Mouse (Mus musculus) limb, embryonic 11.5 days (tissue): ENCODE data around the gene Med20. TPM values are rescaled to one million over a fixed set of nuclear protein-coding genes. Genes with fewer than 3 reads are reported as not detected.
A peak's percentile ranks its signal among the peaks of the same experiment; 100 is the strongest.
"Not testable (repeated sequence)": the region's sequence is repeated elsewhere in the genome, so short reads cannot be mapped to it uniquely, and the experiment has no call there.

ENCODE experiments used
- ATAC-seq: fragments of 200-750 bp; cut with Nextera tagmentation; 2 replicates; pipeline ENCODE4 v1.8.0; 2017; ENCODE audit warnings: low read depth; ENCODE audit not compliant: insufficient number of reproducible peaks, low FRiP score, low TSS enrichment
- DNase-seq: peaks from one replicate; pipeline ENCODE4 v3.0.0-alpha.2; 2015; ENCODE audit warnings: low spot score
- H3K27ac ChIP-seq: fragments of 300-500 bp; sonication (generic); replicated peaks from 2 replicates; pipeline ENCODE4 v1.5.1; 2014; ENCODE audit warnings: low read depth, mild to moderate bottlenecking, low read length
- H3K27me3 ChIP-seq: fragments of 300-500 bp; sonication (generic); 2 replicates; pipeline ENCODE4 v1.6.1; 2014; ENCODE audit warnings: mild to moderate bottlenecking, low read length, mixed read lengths; ENCODE audit not compliant: control insufficient read depth, insufficient read depth
- H3K36me3 ChIP-seq: fragments of 300-500 bp; sonication (generic); 2 replicates; pipeline ENCODE4 v1.6.1; 2014; ENCODE audit warnings: mild to moderate bottlenecking, low read length, moderate library complexity, mixed read lengths; ENCODE audit not compliant: control insufficient read depth, insufficient read depth
- H3K4me1 ChIP-seq: fragments of 300-500 bp; sonication (generic); 2 replicates; pipeline ENCODE4 v1.6.1; 2014; ENCODE audit warnings: low read length, mixed read lengths; ENCODE audit not compliant: control insufficient read depth, insufficient read depth
- H3K4me2 ChIP-seq: fragments of 300-500 bp; sonication (generic); 2 replicates; pipeline ENCODE4 v1.6.1; 2014; ENCODE audit warnings: low read depth, mild to moderate bottlenecking, moderate library complexity; ENCODE audit not compliant: severe bottlenecking
- H3K4me3 ChIP-seq: fragments of 300-500 bp; sonication (generic); 2 replicates; pipeline ENCODE4 v1.5.1; 2014; ENCODE audit warnings: low read depth, low read length
- H3K9ac ChIP-seq: fragments of 300-500 bp; sonication (generic); 2 replicates; pipeline ENCODE4 v1.6.1; 2014; ENCODE audit warnings: mild to moderate bottlenecking, low read length
- H3K9me3 ChIP-seq: fragments of 300-500 bp; sonication (generic); 2 replicates; pipeline ENCODE4 v1.6.1; 2016; ENCODE audit warnings: low read length; ENCODE audit not compliant: control insufficient read depth
- WGBS: fragments of 180-500 bp; shearing (Covaris S2); extraction: QIAGEN DNeasy Blood & Tissue Kit; methylation state at CpG from one replicate; pipeline ENCODE4 v1.1.7; 2014; 5-methylcytosine and 5-hydroxymethylcytosine counted together
- polyA plus RNA-seq: library from polyadenylated mRNA; unstranded; fragments of >200 nt; fragmentation: Nextera tagmentation; extraction: Ambion mirVana; gene quantifications from 2 replicates; pipeline ENCODE4 v1.2.1, GENCODE M21; 2014

The Med20 gene
- polyA plus RNA-seq, 1 experiment from 2014 or later: 50.4 TPM

DNA sequence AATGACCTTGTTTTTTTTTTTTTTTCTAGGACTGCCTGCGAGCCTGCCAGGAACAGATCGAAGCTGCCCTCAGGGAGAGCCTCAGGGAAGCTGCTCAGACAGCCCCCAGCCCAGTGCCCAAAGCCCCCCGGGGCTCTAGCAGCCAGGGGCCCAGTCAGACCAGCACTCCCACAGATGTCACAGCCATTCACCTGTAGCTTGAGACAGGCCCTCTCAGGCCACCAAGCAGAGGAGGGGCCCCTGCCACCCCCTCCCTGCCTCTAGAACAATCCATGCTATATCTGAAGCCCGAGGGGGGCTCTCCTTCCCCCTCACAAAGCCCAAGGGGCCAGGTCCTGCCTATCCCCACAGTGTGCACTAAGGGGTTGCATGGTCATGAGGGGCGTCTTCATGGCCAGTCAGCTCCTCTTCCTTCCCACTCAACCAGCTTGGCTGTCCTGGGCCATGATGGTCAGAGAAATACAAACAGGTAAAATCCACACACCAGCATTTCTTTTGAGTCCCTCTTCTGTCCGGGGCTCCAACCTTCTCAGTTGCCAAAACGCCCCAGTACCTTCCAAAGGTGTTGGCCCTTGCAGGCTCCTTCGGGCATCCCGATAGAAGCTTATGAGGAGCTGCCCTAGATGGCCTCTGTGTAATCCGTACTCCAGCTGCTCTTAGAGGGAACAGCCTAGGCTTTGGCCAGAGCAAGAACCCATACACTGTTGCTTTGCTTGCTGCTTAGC lies 12.6 kb upstream of the Med20 start:
- not testable (repeated sequence) for H3K27ac ChIP-seq, H3K9ac ChIP-seq, H3K4me2 ChIP-seq, H3K4me3 ChIP-seq, H3K9me3 ChIP-seq, DNase-seq, H3K27me3 ChIP-seq, ATAC-seq
- H3K4me1 ChIP-seq: peaks cover 24% of the 10 kb centered on the region
- WGBS: 87% methylated on average over 10 of the region's 10 CpGs
- peaks cover 16% of the 10 kb centered on the region; the same call in 1 of the 2 replicates for H3K36me3 ChIP-seq

DNA sequence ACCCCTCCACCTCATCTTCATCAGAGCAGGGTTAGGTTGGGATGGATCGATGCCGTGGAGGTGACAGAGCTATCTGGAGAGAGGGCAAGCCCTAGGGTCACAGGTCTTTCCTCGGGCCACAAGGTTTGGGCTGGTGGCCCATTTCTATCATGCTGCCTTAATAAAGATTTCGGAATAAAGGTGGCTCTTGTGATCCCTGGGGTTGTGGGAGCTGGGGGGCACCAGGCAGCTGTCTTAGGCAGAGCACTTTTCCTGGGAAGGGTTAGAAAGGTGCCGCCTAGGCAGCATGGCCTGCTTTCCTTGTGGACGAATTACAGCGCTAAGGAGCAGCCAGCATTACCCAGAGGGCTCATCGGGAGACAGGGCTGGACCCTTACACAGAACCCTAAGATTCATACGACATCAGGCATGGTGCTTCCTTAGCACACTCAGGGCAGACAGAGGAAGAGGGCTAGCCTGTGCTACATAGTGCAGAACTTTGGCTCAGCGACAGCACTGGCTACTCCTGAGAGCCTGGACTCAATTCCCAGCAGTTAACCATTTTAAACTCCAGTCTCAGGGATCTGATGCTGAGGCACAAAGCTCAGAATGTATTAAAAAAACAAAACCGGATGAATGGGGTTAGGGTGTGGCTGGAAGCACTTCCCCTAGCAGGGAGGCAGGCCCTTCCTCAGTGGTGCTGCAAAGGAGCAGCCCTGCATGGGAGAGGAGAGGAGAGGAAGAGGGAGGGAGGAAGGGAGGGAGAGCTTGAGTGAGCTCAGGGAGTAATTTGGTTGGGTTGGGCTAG lies 11.7 kb upstream of the Med20 start:
- Histone ChIP-seq H3K4me2 (no peak overlapping the region), H3K9me3 (no peaks in the 10 kb centered on the region), H3K4me1 (peaks cover 24% of the 10 kb centered on the region), H3K27ac (no peak overlapping the region), H3K9ac (no peak overlapping the region), H3K27me3 (no peaks in the 10 kb centered on the region), H3K4me3 (no peak overlapping the region), H3K36me3 (peaks cover 23% of the 10 kb centered on the region)
- ATAC-seq (no peak), DNase-seq (no peak)
- 79% methylated on average over 11 of the region's 11 CpGs for WGBS

DNA sequence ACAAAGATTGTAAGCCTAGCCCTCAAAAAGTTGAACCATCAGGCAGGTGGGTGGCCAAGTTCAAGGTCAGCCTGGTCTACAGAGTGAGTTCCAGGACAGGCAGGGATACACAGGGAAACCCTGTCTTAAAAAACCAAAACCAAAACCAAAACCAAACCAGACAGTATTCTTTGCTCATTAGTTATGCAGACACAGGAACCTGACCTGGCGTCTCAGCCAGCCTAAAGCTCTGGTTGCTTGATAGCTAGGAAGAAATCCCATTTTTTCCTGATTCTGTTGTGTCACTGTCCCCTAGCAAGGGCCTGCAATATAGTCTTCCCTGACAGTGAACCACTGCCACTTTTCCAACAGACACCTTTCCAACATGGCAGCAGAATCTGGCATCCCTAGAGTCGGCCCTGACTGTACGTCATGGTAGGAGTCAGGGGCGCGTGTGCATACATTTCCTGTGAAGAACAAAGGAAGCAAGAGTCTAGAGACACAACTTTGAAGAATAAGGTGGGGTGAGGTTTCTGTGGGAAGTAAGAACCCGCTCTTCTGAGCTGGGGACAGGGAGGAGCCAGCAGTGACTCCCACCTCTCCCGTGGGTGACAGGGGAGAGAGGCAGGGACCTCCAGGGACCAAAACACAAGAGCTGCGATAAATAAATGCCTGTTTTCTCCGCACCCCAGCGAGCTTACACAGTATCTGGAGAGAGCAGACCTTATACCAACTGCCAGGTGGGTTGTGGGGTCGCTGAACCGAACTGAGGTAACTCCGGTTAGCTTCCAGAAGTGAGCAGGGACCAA lies 10.6 kb upstream of the Med20 start:
- no peaks in the 10 kb centered on the region for H3K27me3 ChIP-seq
- no peaks in the 10 kb centered on the region for H3K9me3 ChIP-seq
- 91% methylated on average over 13 of the region's 13 CpGs for WGBS
- no peak overlapping the region for H3K9ac ChIP-seq
- ATAC-seq (no peak), DNase-seq (no peak)
- no peak overlapping the region for H3K4me2 ChIP-seq
- peaks cover 25% of the 10 kb centered on the region for H3K36me3 ChIP-seq
- H3K4me3 ChIP-seq: no peak overlapping the region
- H3K27ac ChIP-seq: no peak overlapping the region
- H3K4me1 ChIP-seq: peaks cover 17% of the 10 kb centered on the region

DNA sequence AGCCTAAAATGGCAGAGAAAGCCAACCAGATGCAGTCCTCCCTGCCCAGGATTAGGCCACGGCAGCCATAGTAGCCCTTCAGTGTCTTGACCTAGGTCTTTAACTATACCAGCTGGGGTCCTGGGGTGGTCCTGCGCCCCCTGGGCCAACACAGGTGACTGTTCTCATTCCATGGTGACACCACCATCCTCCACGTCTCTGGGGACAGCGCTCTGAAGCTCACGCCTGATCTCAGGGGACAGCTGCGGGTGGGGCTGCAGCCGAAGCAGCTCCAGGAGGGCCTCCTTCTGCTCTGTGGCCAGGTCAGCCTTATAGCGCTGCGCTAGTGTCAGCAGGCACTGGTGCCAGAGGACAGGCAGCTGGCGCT lies 10.0 kb upstream of the Med20 start:
- Histone ChIP-seq H3K4me2 (no peak overlapping the region), H3K36me3 (peaks cover 25% of the 10 kb centered on the region), H3K4me1 (peaks cover 12% of the 10 kb centered on the region), H3K27ac (no peak overlapping the region), H3K27me3 (no peaks in the 10 kb centered on the region), H3K4me3 (no peak overlapping the region), H3K9ac (no peak overlapping the region), H3K9me3 (no peaks in the 10 kb centered on the region)
- DNase-seq (no peak), ATAC-seq (no peak)
- WGBS: 93% methylated on average over 10 of the region's 10 CpGs

DNA sequence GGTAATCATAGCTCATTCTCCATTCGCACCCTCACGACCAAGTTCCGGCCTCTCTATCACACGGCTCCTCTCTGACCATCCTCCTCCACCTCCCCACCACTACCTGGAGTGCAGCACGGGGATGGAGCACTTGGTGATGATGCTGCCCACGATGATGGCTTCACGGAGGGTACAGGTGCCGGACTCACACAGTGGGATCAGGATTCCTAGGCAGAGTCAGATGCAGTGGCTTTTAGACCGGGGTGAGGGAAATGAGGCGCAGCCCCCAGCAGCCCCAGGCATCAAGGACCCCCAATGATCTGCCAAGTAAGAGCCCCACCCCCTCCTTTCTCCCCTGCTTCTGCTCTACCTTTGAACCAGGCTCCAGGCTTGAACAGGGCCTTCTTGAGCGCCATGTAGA lies 9.1 kb upstream of the Med20 start:
- Histone ChIP-seq H3K9ac (no peak overlapping the region), H3K4me3 (no peak overlapping the region), H3K4me2 (no peak overlapping the region), H3K36me3 (peaks cover 26% of the 10 kb centered on the region), H3K27me3 (no peaks in the 10 kb centered on the region), H3K27ac (no peak overlapping the region), H3K4me1 (peaks cover 2% of the 10 kb centered on the region), H3K9me3 (no peaks in the 10 kb centered on the region)
- ATAC-seq: no peak
- no peak for DNase-seq
- 96% methylated on average over 11 of the region's 11 CpGs for WGBS

DNA sequence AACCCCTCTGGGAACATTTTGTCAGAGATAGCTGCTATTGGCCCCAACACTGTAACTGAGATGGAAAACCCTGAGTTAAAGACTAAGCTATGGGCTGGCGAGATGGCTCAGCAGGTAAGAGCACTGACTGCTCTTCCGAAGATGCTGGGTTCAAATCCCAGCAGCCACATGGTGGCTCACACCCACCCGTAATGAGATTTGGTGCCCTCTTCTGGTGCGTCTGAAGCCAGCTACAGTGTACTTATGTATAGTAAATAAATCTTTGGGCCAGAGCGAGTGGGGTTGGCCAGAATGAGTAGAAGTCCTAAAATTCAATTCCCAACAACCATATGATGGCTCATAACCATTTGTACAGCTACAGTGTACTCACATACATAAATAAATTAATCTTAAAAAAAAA lies 5.2 kb upstream of the Med20 start:
- no peak overlapping the region for H3K4me2 ChIP-seq
- 79% methylated on average over 5 of the region's 5 CpGs for WGBS
- H3K27ac ChIP-seq: no peak overlapping the region
- no peaks in the 10 kb centered on the region for H3K27me3 ChIP-seq
- H3K9me3 ChIP-seq: no peaks in the 10 kb centered on the region
- no peak for DNase-seq
- no peak overlapping the region for H3K9ac ChIP-seq
- peaks cover 20% of the 10 kb centered on the region for H3K36me3 ChIP-seq
- H3K4me1 ChIP-seq: no peaks in the 10 kb centered on the region; the same call in 1 of the 2 replicates
- no peak overlapping the region for H3K4me3 ChIP-seq
- no peak for ATAC-seq

DNA sequence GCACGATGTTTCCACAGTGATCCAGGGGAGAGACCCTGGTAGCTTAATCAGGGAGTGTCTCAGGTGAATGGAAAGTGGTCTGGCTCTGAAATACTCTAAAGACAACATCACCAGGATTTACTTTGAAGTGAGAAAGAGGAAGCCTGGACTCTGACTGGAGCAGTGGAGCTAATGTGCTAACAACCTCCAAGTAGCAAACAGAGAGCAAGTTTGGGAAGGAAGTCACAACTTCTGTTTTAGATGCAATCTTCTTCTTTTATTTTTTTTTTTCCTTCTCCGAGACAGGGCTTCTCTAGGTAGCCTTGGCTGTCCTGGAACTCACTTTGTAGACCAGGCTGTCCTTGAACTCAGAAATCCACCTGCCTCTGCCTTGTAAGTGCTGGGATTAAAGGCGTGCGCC lies 2.2 kb upstream of the Med20 start:
- H3K4me3 ChIP-seq: no peak overlapping the region
- DNase-seq (no peak), ATAC-seq (no peak)
- no peak overlapping the region for H3K9ac ChIP-seq
- no peak overlapping the region for H3K27ac ChIP-seq
- H3K27me3 ChIP-seq: no peaks in the 10 kb centered on the region
- H3K36me3 ChIP-seq: peaks cover 12% of the 10 kb centered on the region
- WGBS: 95% methylated on average over 4 of the region's 4 CpGs
- H3K4me2 ChIP-seq: no peak overlapping the region
- H3K9me3 ChIP-seq: no peaks in the 10 kb centered on the region
- peaks cover 3% of the 10 kb centered on the region; the same call in 1 of the 2 replicates for H3K4me1 ChIP-seq

DNA sequence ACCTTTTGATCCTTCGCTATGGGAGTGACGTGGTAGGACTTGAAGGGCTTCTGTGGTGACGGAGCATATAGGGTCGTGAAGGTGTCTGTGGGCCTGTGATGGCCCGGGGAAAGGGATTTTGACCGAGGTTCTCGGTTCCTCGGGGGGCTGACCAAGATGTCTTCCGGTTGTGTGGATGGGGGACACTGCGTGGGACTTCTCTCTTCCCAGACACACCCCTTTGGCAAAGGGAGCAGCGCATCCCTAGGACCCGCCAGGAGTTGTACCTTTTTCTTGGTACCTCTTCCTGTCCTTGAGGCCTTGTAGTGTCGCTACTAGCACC lies 240 bp downstream of the Med20 start:
- ATAC-seq: no peak
- Histone ChIP-seq H3K36me3 (peaks cover 9% of the 10 kb centered on the region), H3K27ac (no peak overlapping the region)

More for the DNA sequence above, 240 bp downstream of the Med20 start:
- 0% methylated on average over 13 of the region's 13 CpGs for WGBS
- Histone ChIP-seq H3K4me3 (peak overlapping the region; percentile 74), H3K9me3 (no peaks in the 10 kb centered on the region), H3K27me3 (no peaks in the 10 kb centered on the region), H3K4me2 (peak overlapping the region; percentile 74), H3K4me1 (peaks cover 3% of the 10 kb centered on the region; the same call in 1 of the 2 replicates), H3K9ac (peak overlapping the region; percentile 73)
- no peak for DNase-seq
